Mouse (Mus musculus): ENCODE results near the gene Arhgap33. TPM values are rescaled to one million over a fixed set of nuclear protein-coding genes. Genes with fewer than 3 reads are reported as not detected.
"Not testable (repeated sequence)": the region's sequence is repeated elsewhere in the genome, so short reads cannot be mapped to it uniquely, and the experiment has no call there.

Gene Arhgap33
- total RNA-seq, 1 experiment from 2014 or later = 8.3 TPM

DNA sequence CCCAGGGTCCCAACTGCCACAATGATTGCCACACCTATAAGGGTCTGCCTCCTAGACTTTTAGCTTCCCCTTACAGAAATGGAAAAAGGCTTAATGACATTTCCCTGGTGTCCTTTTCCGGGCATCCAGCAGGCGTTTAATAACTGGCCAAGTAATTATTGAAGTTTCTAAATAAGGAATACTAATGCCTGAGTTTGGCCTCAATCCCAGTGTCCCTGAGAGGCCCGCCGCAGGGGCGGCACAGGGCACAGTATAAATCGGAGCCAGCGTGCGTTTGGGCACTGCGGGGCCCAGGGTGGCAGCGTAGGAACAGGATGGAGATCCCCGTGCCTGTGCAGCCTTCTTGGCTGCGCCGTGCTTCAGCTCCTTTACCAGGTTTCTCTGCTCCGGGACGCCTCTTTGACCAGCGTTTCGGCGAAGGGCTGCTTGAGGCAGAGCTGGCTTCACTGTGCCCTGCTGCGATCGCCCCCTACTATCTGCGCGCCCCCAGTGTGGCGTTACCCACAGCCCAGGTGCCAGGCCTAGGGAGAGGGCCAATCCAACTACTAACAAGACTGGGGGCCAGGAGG, 18.2 kb upstream of the Arhgap33 start:
- DNase-seq = peak; percentile 84

- peak; percentile 98 for DNase-seq
These were observed 17.5 kb upstream of the Arhgap33 start, which contains the start of the genes Hspb6 and Proser3 for GRCm38 (mm10) chr7:30552102-30553020. Hspb6 (plus strand) TSS chr7:30552178. Proser3 (minus strand) TSS chr7:30552299.

- peak; percentile 61 for DNase-seq
These were observed 16.7 kb upstream of the Arhgap33 start for GRCm38 (mm10) chr7:30551445-30552101.

DNA sequence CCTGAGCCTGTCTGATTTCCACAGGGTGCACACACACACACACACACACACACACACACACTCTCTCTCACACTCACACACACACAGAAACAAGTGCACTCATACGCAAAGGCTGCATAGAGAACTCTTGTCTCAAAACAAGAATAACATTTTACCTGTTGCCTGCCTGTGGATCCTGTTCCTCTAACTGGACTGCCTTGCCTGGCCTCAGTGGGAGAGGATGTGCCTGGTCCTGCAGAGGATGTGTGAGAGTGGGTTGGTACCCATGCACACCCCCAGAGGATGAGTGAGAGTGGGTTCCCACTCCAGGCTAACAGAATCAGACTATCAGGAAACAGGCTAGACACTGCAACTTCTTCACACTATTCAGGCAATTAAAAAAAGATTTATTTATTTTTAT, 15.7 kb upstream of the Arhgap33 start:
- DNase-seq = no peak

- DNase-seq = no peak
These were observed 15.0 kb upstream of the Arhgap33 start for GRCm38 (mm10) chr7:30549880-30550279.

- no peak for DNase-seq
These were observed 9.5 kb upstream of the Arhgap33 start for GRCm38 (mm10) chr7:30544327-30544726.

DNA sequence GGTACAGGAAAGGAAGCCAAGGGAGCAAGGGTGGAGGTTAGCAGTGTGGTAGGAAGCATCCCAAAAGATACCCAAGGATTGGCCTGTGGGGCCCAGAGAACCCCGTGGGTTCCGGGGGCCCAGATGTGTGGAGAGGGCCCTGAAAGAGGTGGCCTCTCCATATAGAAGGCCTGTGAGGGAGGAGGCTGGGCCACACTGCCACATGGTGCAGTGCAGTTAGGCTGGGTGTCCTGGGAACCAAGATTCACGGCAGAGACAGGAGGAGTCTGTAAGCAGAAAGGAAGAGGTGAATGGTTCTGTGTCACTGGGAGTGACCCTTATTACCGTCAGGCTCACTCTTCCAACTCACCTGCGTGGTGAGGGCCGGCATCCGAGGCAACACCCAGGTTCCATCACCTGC, 5.7 kb upstream of the Arhgap33 start:
- DNase-seq = no peak

- DNase-seq = peak; percentile 16
These were observed 773 bp downstream of the Arhgap33 start for GRCm38 (mm10) chr7:30533941-30534632.

- peak; percentile 57 for DNase-seq
These were observed 1.9 kb downstream of the Arhgap33 start for GRCm38 (mm10) chr7:30532931-30533330.

- no peak for DNase-seq
These were observed 3.5 kb downstream of the Arhgap33 start for GRCm38 (mm10) chr7:30531291-30531815.

- no peak for DNase-seq
These were observed 7.9 kb downstream of the Arhgap33 start for GRCm38 (mm10) chr7:30526981-30527380.

- no peak for DNase-seq
These were observed 8.5 kb downstream of the Arhgap33 start for GRCm38 (mm10) chr7:30526399-30526798.

DNA sequence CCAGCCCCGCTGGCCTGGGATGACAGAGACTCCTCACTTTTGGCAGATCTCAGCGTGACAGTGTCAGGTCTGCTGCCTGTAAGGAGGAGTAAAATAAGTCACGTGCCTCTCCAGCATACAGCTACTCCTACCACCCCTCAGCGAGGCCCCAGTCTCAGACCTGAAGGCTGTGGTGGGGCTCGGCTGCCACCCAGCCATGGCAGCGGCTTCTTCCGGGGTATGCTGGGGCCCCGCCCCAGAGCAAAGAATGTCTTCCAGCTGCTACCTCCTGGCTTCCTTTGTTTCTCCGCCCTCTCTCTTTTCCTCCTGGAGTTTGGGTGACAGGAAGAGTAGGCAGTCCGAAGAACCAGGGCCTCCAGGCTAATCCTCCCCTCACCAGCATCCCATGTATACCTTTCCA, 8.9 kb downstream of the Arhgap33 start:
- DNase-seq = no peak

DNA sequence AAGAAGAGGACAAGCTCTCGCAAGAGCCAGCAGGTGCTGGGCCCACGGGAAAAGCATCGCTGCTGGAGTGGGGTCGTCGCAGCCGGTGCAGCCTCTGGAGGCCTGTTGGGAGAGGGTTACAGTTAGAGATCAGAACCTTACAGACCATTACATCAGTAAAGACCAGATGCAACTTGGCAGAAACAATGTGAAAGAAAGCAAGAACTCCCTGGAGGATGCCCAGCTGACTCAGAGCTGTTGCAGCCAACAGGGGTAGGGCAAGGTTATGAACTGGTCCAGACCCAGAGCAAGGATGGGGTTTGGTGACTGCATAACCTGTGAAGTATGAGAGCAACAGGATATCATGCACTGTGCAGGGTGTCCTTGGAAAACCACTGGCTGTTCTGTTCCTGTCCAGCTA, 10.4 kb downstream of the Arhgap33 start:
- DNase-seq = peak; percentile 20

- no peak for DNase-seq
These were observed 12.0 kb downstream of the Arhgap33 start for GRCm38 (mm10) chr7:30522871-30523270.

DNA sequence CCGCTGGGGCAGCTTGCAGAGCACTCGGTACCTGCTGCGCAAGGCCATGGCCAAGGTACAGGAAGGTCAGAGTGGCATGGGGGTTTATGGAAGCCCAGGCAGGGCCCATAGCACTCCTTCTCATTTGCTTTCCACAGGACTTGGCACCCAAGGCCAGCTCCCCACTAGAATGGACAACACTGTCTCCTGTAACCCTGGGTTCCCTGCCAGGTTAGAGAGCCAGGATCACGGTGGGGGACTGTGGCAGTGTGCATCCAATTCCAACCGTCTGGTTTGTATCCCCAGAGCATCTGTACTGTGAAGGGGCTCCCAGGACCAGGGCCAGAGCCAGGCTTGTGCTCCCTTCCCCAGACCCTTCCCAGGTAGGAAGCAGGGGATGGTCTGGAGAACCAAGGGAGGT, 14.0 kb downstream of the Arhgap33 start:
- no peak for DNase-seq

DNA sequence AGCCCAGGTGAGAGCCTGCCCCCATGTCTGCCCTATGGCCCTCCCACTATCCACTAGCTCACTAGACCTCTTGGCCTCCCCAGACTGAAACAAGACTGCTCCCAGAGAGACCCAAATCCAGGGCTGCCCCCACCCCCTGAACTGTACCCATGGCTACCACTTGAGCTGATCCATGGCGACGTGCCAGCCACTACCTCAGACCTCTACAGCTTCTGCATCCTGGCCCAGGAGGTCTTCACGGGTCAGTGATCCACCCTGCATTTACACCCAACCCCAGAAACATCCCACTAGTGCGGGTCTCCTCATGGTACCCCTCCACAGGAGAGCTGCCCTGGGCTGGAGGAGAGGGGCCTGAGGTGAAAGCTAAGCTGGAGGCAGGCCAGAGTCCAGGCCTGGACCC, 14.5 kb downstream of the Arhgap33 start:
- no peak for DNase-seq

GRCm38 (mm10) chr7:30518325-30518724, 16.5 kb downstream of the Arhgap33 start:
- no peak for DNase-seq

GRCm38 (mm10) chr7:30515003-30515760, 19.7 kb downstream of the Arhgap33 start:
- DNase-seq = no peak

DNA sequence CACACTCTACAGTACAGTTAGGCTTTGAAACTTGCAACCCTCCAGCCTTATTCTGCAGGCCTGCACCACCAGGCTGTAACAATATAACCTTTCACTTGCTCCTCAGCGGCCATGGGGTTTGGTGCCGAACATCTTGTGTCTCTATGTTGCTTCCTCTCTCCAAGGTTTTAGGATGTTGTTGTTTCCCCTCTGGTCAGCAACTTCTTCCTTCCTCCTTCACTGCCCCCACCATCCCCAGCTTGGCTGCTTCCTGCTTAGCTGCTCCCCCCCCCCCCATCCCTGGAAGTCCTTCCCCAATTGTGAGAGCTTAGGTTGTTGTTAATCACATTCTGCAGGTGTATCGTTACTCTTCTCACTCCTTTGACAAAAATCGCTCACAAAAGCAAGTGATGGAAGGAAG, 26.8 kb downstream of the Arhgap33 start:
- no peak for DNase-seq

- not testable (repeated sequence) for DNase-seq
These were observed 33.7 kb downstream of the Arhgap33 start for GRCm38 (mm10) chr7:30501159-30501558.
